Mouse (Mus musculus) heart, adult 2 months (tissue): ENCODE results near the gene Fam149b.

Experiments
- CTCF ChIP-seq: fragments of 200-600 bp; IDR thresholded peaks from 2 replicates; pipeline ENCODE4 v1.8.1; 2022; ENCODE audit warnings: antibody characterized with exemption, mild to moderate bottlenecking, moderate library complexity
- EP300 ChIP-seq: fragments of 200-500 bp; IDR thresholded peaks from 2 replicates; pipeline ENCODE4 v1.6.1; 2011; ENCODE audit warnings: low read depth, low read length, control low read depth; ENCODE audit not compliant: insufficient read depth
- POLR2A ChIP-seq: fragments of 200-500 bp; IDR thresholded peaks from 2 replicates; pipeline ENCODE4 v1.6.1; 2011; ENCODE audit warnings: mild to moderate bottlenecking, low read depth, low read length, control low read depth; ENCODE audit not compliant: insufficient read depth

- TF ChIP-seq POLR2A (no peak), CTCF (no peak), EP300 (no peak)
Observed at GRCm38 (mm10) chr14:20423046-20423445, 75.1 kb downstream of the Fam149b start.
